Mouse (Mus musculus) layer of hippocampus, adult 8-10 months (tissue): ENCODE measurements around the gene Qrfpr. TPM values are rescaled to one million over a fixed set of nuclear protein-coding genes. Genes with fewer than 3 reads are reported as not detected.
A peak's percentile ranks its signal among the peaks of the same experiment; 100 is the strongest.

Experiments used
- DNase-seq, 2 experiments: peaks; one replicate each; pipeline ENCODE4 v3.0.0; 2022; ENCODE audit warnings: low spot score in 2 of 2
- total RNA-seq, 4 experiments: library from RNA; stranded (reverse); gene quantifications; 2 replicates each; pipeline ENCODE4 v1.2.4; 2022

Gene Qrfpr
- total RNA-seq: 1 to 10 TPM in 3 of 4 experiments, under 1 TPM in 1; 0.61 to 2.3 (median 1.7) TPM

GRCm38 (mm10) chr3:36221743-36222682 lies at the start of gene Qrfpr:
Qrfpr (minus strand) TSS chr3:36222313.
- no peak for DNase-seq

GRCm38 (mm10) chr3:36263873-36264272 lies 41.8 kb upstream of the Qrfpr start:
- peak in 1 of 2 experiments; percentile 2 for DNase-seq

- DNase-seq: no peak
Observed at GRCm38 (mm10) chr3:36263265-36263664, 41.2 kb upstream of the Qrfpr start.

GRCm38 (mm10) chr3:36250585-36250984 lies 28.5 kb upstream of the Qrfpr start:
- DNase-seq: no peak

GRCm38 (mm10) chr3:36248446-36248845 lies 26.3 kb upstream of the Qrfpr start:
- no peak for DNase-seq

GRCm38 (mm10) chr3:36229941-36230340 lies 7.8 kb upstream of the Qrfpr start:
- no peak for DNase-seq

GRCm38 (mm10) chr3:36227246-36227645 lies 5.1 kb upstream of the Qrfpr start:
- no peak for DNase-seq

GRCm38 (mm10) chr3:36223361-36223760 lies 1.2 kb upstream of the Qrfpr start:
- no peak for DNase-seq

- DNase-seq: no peak
Observed at GRCm38 (mm10) chr3:36212758-36213157, 9.4 kb downstream of the Qrfpr start.

- DNase-seq: no peak
Observed at GRCm38 (mm10) chr3:36210939-36211338, 11.2 kb downstream of the Qrfpr start.

GRCm38 (mm10) chr3:36209776-36210555 lies 12.1 kb downstream of the Qrfpr start:
- peak; percentile 35 to 59 for DNase-seq

- DNase-seq: no peak
Observed at GRCm38 (mm10) chr3:36207520-36208264, 14.4 kb downstream of the Qrfpr start.

GRCm38 (mm10) chr3:36202932-36203331 lies 19.2 kb downstream of the Qrfpr start:
- peak in 1 of 2 experiments; percentile 20 for DNase-seq

- no peak for DNase-seq
Observed at GRCm38 (mm10) chr3:36201098-36201497, 21.0 kb downstream of the Qrfpr start.

- DNase-seq: no peak
Observed at GRCm38 (mm10) chr3:36189243-36189642, 32.9 kb downstream of the Qrfpr start.

GRCm38 (mm10) chr3:36186510-36186909 lies 35.6 kb downstream of the Qrfpr start:
- DNase-seq: no peak

GRCm38 (mm10) chr3:36181519-36181918 lies 40.6 kb downstream of the Qrfpr start:
- DNase-seq: peak in 1 of 2 experiments; percentile 64

GRCm38 (mm10) chr3:36173761-36174160 lies 48.4 kb downstream of the Qrfpr start:
- DNase-seq: no peak

GRCm38 (mm10) chr3:36171348-36171747 lies 50.8 kb downstream of the Qrfpr start:
- no peak for DNase-seq

- no peak for DNase-seq
Observed at GRCm38 (mm10) chr3:36170670-36171210, 51.4 kb downstream of the Qrfpr start.

- DNase-seq: no peak
Observed at GRCm38 (mm10) chr3:36155268-36155667, 66.8 kb downstream of the Qrfpr start.
